Mouse (Mus musculus) hindbrain, postnatal 0 days (tissue): ENCODE measurements around the gene Nlrp9b. TPM values are rescaled to one million over a fixed set of nuclear protein-coding genes. Genes with fewer than 3 reads are reported as not detected.
"Not testable (repeated sequence)": the region's sequence is repeated elsewhere in the genome, so short reads cannot be mapped to it uniquely, and the experiment has no call there.

ENCODE experiments used
- ATAC-seq: fragments of 200-750 bp; cut with Nextera tagmentation; 2 replicates; pipeline ENCODE4 v1.8.0; 2017; ENCODE audit warnings: mild to moderate bottlenecking, moderate TSS enrichment, moderate library complexity
- DNase-seq: peaks from one replicate; pipeline ENCODE4 v3.0.0-alpha.2; 2015; ENCODE audit warnings: low spot score
- H3K27ac ChIP-seq: fragments of 300-500 bp; sonication (generic); 2 replicates; pipeline ENCODE4 v1.5.1; 2014; ENCODE audit warnings: mild to moderate bottlenecking
- H3K27me3 ChIP-seq: fragments of 300-500 bp; sonication (generic); 2 replicates; pipeline ENCODE4 v1.6.1; 2014; ENCODE audit warnings: low read length, mixed read lengths; ENCODE audit not compliant: insufficient read depth
- H3K36me3 ChIP-seq: fragments of 300-500 bp; sonication (generic); 2 replicates; pipeline ENCODE4 v1.6.1; 2014; ENCODE audit warnings: low read length, mixed read lengths; ENCODE audit not compliant: insufficient read depth
- H3K4me1 ChIP-seq: fragments of 300-500 bp; sonication (generic); 2 replicates; pipeline ENCODE4 v1.6.1; 2014; ENCODE audit warnings: antibody characterized with exemption, low read length, mixed read lengths; ENCODE audit not compliant: insufficient read depth
- H3K4me2 ChIP-seq: fragments of 300-500 bp; sonication (generic); 2 replicates; pipeline ENCODE4 v1.6.1; 2014; ENCODE audit warnings: low read depth, mild to moderate bottlenecking, low read length, moderate library complexity, mixed read lengths
- H3K4me3 ChIP-seq: fragments of 300-500 bp; sonication (generic); 2 replicates; pipeline ENCODE4 v1.5.1; 2014; ENCODE audit warnings: low read length
- H3K9ac ChIP-seq: fragments of 300-500 bp; sonication (generic); replicated peaks from 2 replicates; pipeline ENCODE4 v1.6.1; 2014; ENCODE audit warnings: mild to moderate bottlenecking, low read length, moderate library complexity, mixed read lengths
- H3K9me3 ChIP-seq: fragments of 300-500 bp; sonication (generic); 2 replicates; pipeline ENCODE4 v1.6.1; 2016; ENCODE audit warnings: low read length, mixed read lengths
- CTCF ChIP-seq: IDR thresholded peaks from 2 replicates; pipeline ENCODE4 v1.5.1; 2016; ENCODE audit warnings: antibody characterized with exemption, control low read depth, low read depth
- WGBS: fragments of 180-500 bp; shearing (Covaris S2); extraction: QIAGEN DNeasy Blood & Tissue Kit; methylation state at CpG from one replicate; pipeline ENCODE4 v1.1.7; 2014; 5-methylcytosine and 5-hydroxymethylcytosine counted together
- polyA plus RNA-seq: library from polyadenylated mRNA; unstranded; fragments of >200 nt; fragmentation: Nextera tagmentation; extraction: Ambion mirVana; gene quantifications from 2 replicates; pipeline ENCODE4 v1.2.1, GENCODE M21; 2015
- total RNA-seq: library from RNA; depleted of rRNA; stranded (reverse); fragments of >200 nt; gene quantifications from 2 replicates; pipeline ENCODE4 v1.2.3, GENCODE M21; 2014

Gene Nlrp9b
- total and polyA plus RNA-seq, 2 experiments from 2014 or later: not detected

- Histone ChIP-seq H3K9ac (no peak overlapping the region), H3K4me3 (no peak overlapping the region), H3K27me3 (no peaks in the 10 kb centered on the region), H3K36me3 (no peaks in the 10 kb centered on the region), H3K4me2 (no peak overlapping the region), H3K4me1 (no peaks in the 10 kb centered on the region), H3K9me3 (peaks cover 11% of the 10 kb centered on the region), H3K27ac (no peak overlapping the region)
- ATAC-seq (no peak), DNase-seq (no peak)
- no peak for TF ChIP-seq CTCF
- WGBS: 94% methylated on average over 4 of the region's 4 CpGs
Observed at GRCm38 (mm10) chr7:19969541-19970090, 21.6 kb upstream of the Nlrp9b start.

DNA sequence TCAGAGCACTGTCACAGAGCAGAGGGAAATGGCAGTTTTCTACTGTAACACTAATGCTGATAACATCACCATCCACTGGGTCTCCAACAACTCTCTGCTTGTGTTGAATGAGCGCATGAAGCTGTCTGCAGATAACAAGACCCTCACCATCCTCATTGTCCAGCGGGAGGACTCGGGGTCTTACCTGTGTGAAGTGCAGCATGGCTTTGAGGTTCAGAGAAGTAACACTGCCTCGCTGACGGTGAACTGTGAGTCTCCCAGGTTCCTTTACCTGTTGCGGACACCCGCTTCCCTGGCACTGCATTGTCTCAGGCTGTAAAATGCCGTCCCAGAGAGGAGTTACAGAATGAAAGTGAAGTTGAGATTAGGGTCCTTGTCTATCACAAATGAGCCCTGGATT lies 21.1 kb upstream of the Nlrp9b start:
- H3K4me3 ChIP-seq: no peak overlapping the region
- H3K4me2 ChIP-seq: no peak overlapping the region
- H3K36me3 ChIP-seq: no peaks in the 10 kb centered on the region
- WGBS: 94% methylated on average over 8 of the region's 8 CpGs
- DNase-seq (no peak), ATAC-seq (no peak)
- no peaks in the 10 kb centered on the region for H3K4me1 ChIP-seq
- TF ChIP-seq CTCF: no peak
- H3K27ac ChIP-seq: no peak overlapping the region
- H3K9me3 ChIP-seq: peaks cover 11% of the 10 kb centered on the region
- H3K9ac ChIP-seq: no peak overlapping the region
- no peaks in the 10 kb centered on the region for H3K27me3 ChIP-seq

DNA sequence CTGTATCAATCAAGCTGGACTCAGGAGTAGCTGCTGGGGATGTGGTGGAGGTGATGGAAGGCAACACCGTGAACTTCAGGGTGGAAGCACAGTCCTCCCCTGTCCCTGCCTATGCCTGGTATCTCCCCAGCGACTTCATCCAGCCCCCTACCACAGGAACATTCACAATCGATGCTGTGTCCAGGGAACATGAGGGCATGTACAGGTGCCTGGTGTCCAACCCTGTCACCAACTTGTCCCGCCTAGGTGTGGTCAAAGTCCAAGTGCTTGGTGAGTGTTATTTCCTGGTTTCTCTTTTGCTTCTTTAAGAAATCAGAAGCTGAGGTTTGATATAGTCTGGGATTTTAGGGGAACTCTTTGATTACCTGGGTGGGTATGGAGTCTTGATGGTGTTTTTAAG lies 19.7 kb upstream of the Nlrp9b start:
- DNase-seq (no peak), ATAC-seq (no peak)
- 84% methylated on average over 4 of the region's 4 CpGs for WGBS
- Histone ChIP-seq H3K36me3 (no peaks in the 10 kb centered on the region), H3K4me3 (no peak overlapping the region), H3K4me2 (no peak overlapping the region), H3K27ac (no peak overlapping the region), H3K4me1 (no peaks in the 10 kb centered on the region), H3K27me3 (no peaks in the 10 kb centered on the region), H3K9me3 (peaks cover 11% of the 10 kb centered on the region), H3K9ac (no peak overlapping the region)
- no peak for TF ChIP-seq CTCF

- H3K9me3 ChIP-seq, H3K9ac ChIP-seq, H3K27me3 ChIP-seq, H3K4me2 ChIP-seq, H3K4me1 ChIP-seq, H3K4me3 ChIP-seq, H3K36me3 ChIP-seq, H3K27ac ChIP-seq, DNase-seq, ATAC-seq: not testable (repeated sequence)
- 65% methylated on average over 3 of the region's 3 CpGs for WGBS
Observed at GRCm38 (mm10) chr7:19996721-19997120, 5.5 kb downstream of the Nlrp9b start.

GRCm38 (mm10) chr7:20009987-20010386 lies 18.7 kb downstream of the Nlrp9b start:
- H3K9me3 ChIP-seq: 0 out of 2 replicates have a peak, but pooled peaks cover 2% of the 10 kb centered on the region
- H3K27ac ChIP-seq: no peak overlapping the region
- no peaks in the 10 kb centered on the region for H3K4me1 ChIP-seq
- H3K36me3 ChIP-seq: no peaks in the 10 kb centered on the region
- no peak overlapping the region for H3K4me2 ChIP-seq
- DNase-seq (no peak), ATAC-seq (no peak)
- TF ChIP-seq CTCF: no peak
- no peaks in the 10 kb centered on the region for H3K27me3 ChIP-seq
- 82% methylated on average over 2 of the region's 2 CpGs for WGBS
- no peak overlapping the region for H3K4me3 ChIP-seq
- H3K9ac ChIP-seq: no peak overlapping the region

DNA sequence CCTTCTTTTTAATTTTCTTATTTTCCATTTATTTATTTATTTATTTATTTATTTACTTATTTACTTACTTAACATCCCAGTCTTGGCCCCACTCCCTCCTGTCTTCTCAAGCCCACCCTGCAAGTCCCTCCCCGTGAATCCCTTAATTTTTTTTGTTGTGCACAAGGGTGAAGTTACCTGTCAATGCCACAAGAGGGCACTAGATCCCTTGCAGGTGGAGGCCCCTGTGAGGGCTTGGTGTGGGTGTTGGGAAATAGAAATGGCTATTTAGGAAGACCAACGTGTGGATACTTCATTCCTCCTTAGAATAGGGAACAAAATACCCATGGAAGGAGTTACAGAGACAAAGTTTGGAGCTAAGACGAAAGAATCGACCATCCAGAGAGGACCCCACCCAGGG lies 72.8 kb downstream of the Nlrp9b start:
- not testable (repeated sequence) for H3K9ac ChIP-seq, H3K27ac ChIP-seq, H3K27me3 ChIP-seq, H3K9me3 ChIP-seq, ATAC-seq, H3K4me3 ChIP-seq, H3K4me1 ChIP-seq, H3K36me3 ChIP-seq, H3K4me2 ChIP-seq
- peak; percentile 0 for DNase-seq
- WGBS: 68% methylated on average over 4 of the region's 4 CpGs

DNA sequence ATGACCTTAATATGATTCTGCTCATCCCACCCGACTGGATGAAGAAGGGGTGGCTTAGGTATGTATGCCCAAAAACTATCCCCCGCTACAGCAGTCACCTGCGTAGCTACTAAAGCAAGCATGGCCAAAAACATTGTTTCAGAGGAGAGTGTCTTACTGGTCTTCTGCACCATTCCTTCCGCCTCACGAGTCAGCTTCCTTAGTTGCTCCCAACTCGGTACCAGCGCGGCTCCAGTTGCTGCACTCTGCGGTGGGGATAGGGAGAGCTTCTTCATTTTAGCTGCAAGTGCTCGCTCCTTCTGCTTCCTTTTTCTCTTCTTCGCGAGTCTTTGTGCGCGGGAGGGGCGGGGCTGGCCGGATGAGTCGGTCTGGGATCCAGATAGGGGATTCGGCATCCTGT lies 86.9 kb downstream of the Nlrp9b start:
- ATAC-seq, H3K27me3 ChIP-seq, H3K9ac ChIP-seq, H3K4me2 ChIP-seq, H3K4me1 ChIP-seq, H3K4me3 ChIP-seq, H3K9me3 ChIP-seq, H3K27ac ChIP-seq, DNase-seq, H3K36me3 ChIP-seq: not testable (repeated sequence)
- WGBS: 65% methylated on average over 18 of the region's 18 CpGs

GRCm38 (mm10) chr7:20099380-20099779 lies 108.1 kb downstream of the Nlrp9b start, which contains the start of gene Vmn1r91:
Vmn1r91 (plus strand) TSS chr7:20099680.
- WGBS: 86% methylated on average over 5 of the region's 5 CpGs
- H3K9ac ChIP-seq, H3K9me3 ChIP-seq, H3K4me1 ChIP-seq, H3K4me3 ChIP-seq, H3K27ac ChIP-seq, ATAC-seq, DNase-seq, H3K27me3 ChIP-seq, H3K36me3 ChIP-seq, H3K4me2 ChIP-seq: not testable (repeated sequence)

GRCm38 (mm10) chr7:20122479-20122878 lies 131.2 kb downstream of the Nlrp9b start, which contains the start of gene Gm16442:
Gm16442 (minus strand) TSS chr7:20122579.
- not testable (repeated sequence) for ATAC-seq, H3K4me1 ChIP-seq, DNase-seq, H3K9ac ChIP-seq, H3K27ac ChIP-seq, H3K4me2 ChIP-seq, H3K9me3 ChIP-seq, H3K36me3 ChIP-seq, H3K4me3 ChIP-seq, H3K27me3 ChIP-seq
- WGBS: no CpG with 5 or more reads among the region's 2 CpGs
